Mouse (Mus musculus) neural tube, embryonic 14.5 days (tissue): ENCODE measurements around the gene Itga10. TPM values are rescaled to one million over a fixed set of nuclear protein-coding genes. Genes with fewer than 3 reads are reported as not detected.

Experiments
- ATAC-seq: fragments of 200-750 bp; cut with Nextera tagmentation; 2 replicates; pipeline ENCODE4 v1.8.0; 2017; ENCODE audit warnings: low read depth, mild to moderate bottlenecking, moderate TSS enrichment, moderate library complexity
- H3K27ac ChIP-seq: fragments of 300-500 bp; sonication (generic); 2 replicates; pipeline ENCODE4 v1.5.1; 2014; ENCODE audit warnings: low read depth, mild to moderate bottlenecking, control low read depth, low read length, moderate library complexity, mixed read lengths
- H3K27me3 ChIP-seq: fragments of 300-500 bp; sonication (generic); 2 replicates; pipeline ENCODE4 v1.6.1; 2014; ENCODE audit warnings: low read length; ENCODE audit not compliant: control insufficient read depth, insufficient read depth
- H3K36me3 ChIP-seq: fragments of 300-500 bp; sonication (generic); 2 replicates; pipeline ENCODE4 v1.6.1; 2014; ENCODE audit warnings: low read length, mixed read lengths; ENCODE audit not compliant: control insufficient read depth, insufficient read depth
- H3K4me1 ChIP-seq: fragments of 300-500 bp; sonication (generic); 2 replicates; pipeline ENCODE4 v1.6.1; 2014; ENCODE audit warnings: low read length; ENCODE audit not compliant: control insufficient read depth, insufficient read depth
- H3K4me2 ChIP-seq: fragments of 300-500 bp; sonication (generic); 2 replicates; pipeline ENCODE4 v1.6.1; 2014; ENCODE audit warnings: mild to moderate bottlenecking, low read depth, low read length, control low read depth
- H3K4me3 ChIP-seq: fragments of 300-500 bp; sonication (generic); 2 replicates; pipeline ENCODE4 v1.5.1; 2014; ENCODE audit warnings: low read depth, low read length, control low read depth, mixed read lengths
- H3K9ac ChIP-seq: fragments of 300-500 bp; sonication (generic); replicated peaks from 2 replicates; pipeline ENCODE4 v1.6.1; 2014; ENCODE audit warnings: low read depth, mild to moderate bottlenecking, control low read depth, low read length, mixed read lengths
- H3K9me3 ChIP-seq: fragments of 300-500 bp; sonication (generic); 2 replicates; pipeline ENCODE4 v1.6.1; 2016; ENCODE audit warnings: low read length; ENCODE audit not compliant: control insufficient read depth
- WGBS: fragments of 180-500 bp; shearing (Covaris S2); extraction: QIAGEN DNeasy Blood & Tissue Kit; methylation state at CpG from one replicate; pipeline ENCODE4 v1.1.7; 2014; 5-methylcytosine and 5-hydroxymethylcytosine counted together
- polyA plus RNA-seq: library from polyadenylated mRNA; unstranded; fragments of >200 nt; fragmentation: Nextera tagmentation; extraction: Ambion mirVana; gene quantifications from 2 replicates; pipeline ENCODE4 v1.2.1, GENCODE M21; 2014

The Itga10 gene
- polyA plus RNA-seq, 1 experiment from 2014 or later = 1.3 TPM

- peak; percentile 95 for ATAC-seq
- Histone ChIP-seq H3K9ac (peak within 1 kb of the TSS; percentile 67), H3K36me3 (peaks cover 14% of the 10 kb centered on the region), H3K4me1 (peaks cover 13% of the 10 kb centered on the region), H3K27me3 (no peaks in the 10 kb centered on the region), H3K9me3 (no peaks in the 10 kb centered on the region), H3K4me3 (peak within 1 kb of the TSS; percentile 67), H3K27ac (peak within 1 kb of the TSS; percentile 46), H3K4me2 (peak within 1 kb of the TSS; percentile 76)
- 2% methylated on average over 48 of the region's 48 CpGs for WGBS
These were observed 15.4 kb upstream of the Itga10 start, which contains the start of gene Rbm8a for GRCm38 (mm10) chr3:96629729-96630600. TSS of gene Rbm8a (plus strand) at chr3:96629933.

- no peak for ATAC-seq
- H3K27me3 ChIP-seq = no peaks in the 10 kb centered on the region
- H3K4me1 ChIP-seq = peaks cover 21% of the 10 kb centered on the region
- H3K27ac ChIP-seq = no peak overlapping the region
- H3K4me3 ChIP-seq = no peak overlapping the region
- no peak overlapping the region for H3K4me2 ChIP-seq
- H3K36me3 ChIP-seq = peaks cover 14% of the 10 kb centered on the region
- no peak overlapping the region for H3K9ac ChIP-seq
- H3K9me3 ChIP-seq = no peaks in the 10 kb centered on the region
These were observed 13.3 kb upstream of the Itga10 start for GRCm38 (mm10) chr3:96632058-96632457.

GRCm38 (mm10) chr3:96634015-96634414 lies 11.4 kb upstream of the Itga10 start:
- WGBS = 76% methylated on average over 1 of the region's 1 CpGs
- Histone ChIP-seq H3K4me3 (no peak overlapping the region), H3K9ac (no peak overlapping the region), H3K9me3 (no peaks in the 10 kb centered on the region), H3K4me2 (no peak overlapping the region), H3K27ac (no peak overlapping the region), H3K36me3 (peaks cover 25% of the 10 kb centered on the region), H3K27me3 (no peaks in the 10 kb centered on the region), H3K4me1 (peaks cover 21% of the 10 kb centered on the region)
- ATAC-seq = no peak

- Histone ChIP-seq H3K9ac (peak within 1 kb of the TSS; percentile 90), H3K4me1 (peaks cover 21% of the 10 kb centered on the region), H3K4me2 (peak within 1 kb of the TSS; percentile 91), H3K9me3 (no peaks in the 10 kb centered on the region), H3K27me3 (no peaks in the 10 kb centered on the region), H3K4me3 (peak within 1 kb of the TSS; percentile 90), H3K36me3 (peaks cover 25% of the 10 kb centered on the region), H3K27ac (peak within 1 kb of the TSS; percentile 82)
- peak; percentile 92 for ATAC-seq
- 2% methylated on average over 60 of the region's 60 CpGs for WGBS
These were observed 10.2 kb upstream of the Itga10 start, which contains the start of the genes Pex11b and Gm42957 for GRCm38 (mm10) chr3:96634928-96635879. TSS of gene Pex11b (plus strand) at chr3:96635376. TSS of gene Gm42957 (plus strand) at chr3:96635474.

GRCm38 (mm10) chr3:96635906-96636305 lies 9.5 kb upstream of the Itga10 start:
- peaks cover 25% of the 10 kb centered on the region for H3K36me3 ChIP-seq
- peak; percentile 12; the same call in 1 of the 2 replicates for ATAC-seq
- H3K9ac ChIP-seq = peak overlapping the region; percentile 90
- 12% methylated on average over 15 of the region's 15 CpGs for WGBS
- peak overlapping the region; percentile 90 for H3K4me3 ChIP-seq
- H3K9me3 ChIP-seq = no peaks in the 10 kb centered on the region
- H3K4me1 ChIP-seq = peaks cover 16% of the 10 kb centered on the region
- peak overlapping the region; percentile 91 for H3K4me2 ChIP-seq
- H3K27me3 ChIP-seq = no peaks in the 10 kb centered on the region
- peak overlapping the region; percentile 82; the same call in 1 of the 2 replicates for H3K27ac ChIP-seq

GRCm38 (mm10) chr3:96636448-96636847 lies 8.9 kb upstream of the Itga10 start:
- H3K9ac ChIP-seq = no peak overlapping the region
- ATAC-seq = no peak
- 73% methylated on average over 11 of the region's 11 CpGs for WGBS

GRCm38 (mm10) chr3:96639219-96639618 lies 6.2 kb upstream of the Itga10 start:
- ATAC-seq = no peak
- Histone ChIP-seq H3K27me3 (no peaks in the 10 kb centered on the region), H3K9ac (no peak overlapping the region), H3K4me3 (no peak overlapping the region), H3K27ac (no peak overlapping the region), H3K36me3 (peaks cover 17% of the 10 kb centered on the region), H3K4me2 (no peak overlapping the region), H3K4me1 (peaks cover 11% of the 10 kb centered on the region; the same call in 1 of the 2 replicates), H3K9me3 (no peaks in the 10 kb centered on the region)
- whole genome bisulfite sequencing = 81% methylated on average over 1 of the region's 1 CpGs

More at GRCm38 (mm10) chr3:96636448-96636847, 8.9 kb upstream of the Itga10 start:
- Histone ChIP-seq H3K27me3 (no peaks in the 10 kb centered on the region), H3K4me1 (peaks cover 11% of the 10 kb centered on the region; the same call in 1 of the 2 replicates), H3K9me3 (no peaks in the 10 kb centered on the region), H3K27ac (no peak overlapping the region), H3K4me3 (peak overlapping the region; percentile 90), H3K4me2 (peak overlapping the region; percentile 91), H3K36me3 (peaks cover 21% of the 10 kb centered on the region)

GRCm38 (mm10) chr3:96647365-96647764 lies 2.0 kb downstream of the Itga10 start:
- WGBS = 90% methylated on average over 3 of the region's 3 CpGs

More at GRCm38 (mm10) chr3:96647365-96647764, 2.0 kb downstream of the Itga10 start:
- Histone ChIP-seq H3K4me1 (no peaks in the 10 kb centered on the region), H3K9ac (no peak overlapping the region), H3K27ac (no peak overlapping the region), H3K27me3 (no peaks in the 10 kb centered on the region), H3K9me3 (no peaks in the 10 kb centered on the region), H3K4me3 (no peak overlapping the region), H3K4me2 (no peak overlapping the region), H3K36me3 (peaks cover 13% of the 10 kb centered on the region)
- ATAC-seq = no peak
